Mouse (Mus musculus) small intestine, adult 2 months (tissue): ENCODE measurements around the gene Smarcc2. TPM values are rescaled to one million over a fixed set of nuclear protein-coding genes. Genes with fewer than 3 reads are reported as not detected.

Experiments used
- H3K27ac ChIP-seq: fragments of 200-500 bp; 2 replicates; pipeline ENCODE4 v1.5.1; 2012; ENCODE audit warnings: low read depth, low read length, control low read depth, inconsistent platforms; ENCODE audit not compliant: insufficient read depth
- H3K27me3 ChIP-seq: fragments of 200-500 bp; 2 replicates; pipeline ENCODE4 v1.6.1; 2012; ENCODE audit warnings: mild to moderate bottlenecking, moderate library complexity, low read length, inconsistent platforms; ENCODE audit not compliant: control insufficient read depth, insufficient read depth
- H3K36me3 ChIP-seq: fragments of 200-500 bp; 2 replicates; pipeline ENCODE4 v1.6.1; 2012; ENCODE audit warnings: mild to moderate bottlenecking, low read length, control low read depth, inconsistent platforms; ENCODE audit not compliant: control insufficient read depth, insufficient read depth
- H3K4me1 ChIP-seq: fragments of 200-500 bp; 2 replicates; pipeline ENCODE4 v1.6.1; 2012; ENCODE audit warnings: low read length, inconsistent platforms, mixed read lengths; ENCODE audit not compliant: control insufficient read depth, insufficient read depth, insufficient read length
- H3K4me3 ChIP-seq: fragments of 200-500 bp; 2 replicates; pipeline ENCODE4 v1.5.1; 2012; ENCODE audit warnings: low read depth, mild to moderate bottlenecking, control low read depth, inconsistent platforms, low read length, moderate library complexity
- CTCF ChIP-seq: fragments of 200-500 bp; IDR thresholded peaks from 2 replicates; pipeline ENCODE4 v1.5.1; 2012; ENCODE audit warnings: low read depth, mild to moderate bottlenecking, control low read depth, inconsistent platforms, low read length, moderate library complexity, mixed read lengths; ENCODE audit not compliant: insufficient replicate concordance, insufficient read length; ENCODE audit errors: extremely low read depth
- POLR2A ChIP-seq: fragments of 200-500 bp; IDR thresholded peaks from 2 replicates; pipeline ENCODE4 v1.6.1; 2012; ENCODE audit warnings: low read depth, mild to moderate bottlenecking, control low read depth, inconsistent platforms, low read length, moderate library complexity
- WGBS: fragments of 180-500 bp; shearing (Covaris S2); methylation state at CpG from one replicate; pipeline ENCODE4 v1.1.7; 2018; 5-methylcytosine and 5-hydroxymethylcytosine counted together
- polyA plus RNA-seq: library from polyadenylated mRNA; depleted of rRNA; stranded (reverse); fragments of >200 nt; gene quantifications from 2 replicates; pipeline ENCODE4 v1.2.3, GENCODE M21; 2012

Gene Smarcc2
- polyA plus RNA-seq, 1 experiment: 98.4 TPM

DNA sequence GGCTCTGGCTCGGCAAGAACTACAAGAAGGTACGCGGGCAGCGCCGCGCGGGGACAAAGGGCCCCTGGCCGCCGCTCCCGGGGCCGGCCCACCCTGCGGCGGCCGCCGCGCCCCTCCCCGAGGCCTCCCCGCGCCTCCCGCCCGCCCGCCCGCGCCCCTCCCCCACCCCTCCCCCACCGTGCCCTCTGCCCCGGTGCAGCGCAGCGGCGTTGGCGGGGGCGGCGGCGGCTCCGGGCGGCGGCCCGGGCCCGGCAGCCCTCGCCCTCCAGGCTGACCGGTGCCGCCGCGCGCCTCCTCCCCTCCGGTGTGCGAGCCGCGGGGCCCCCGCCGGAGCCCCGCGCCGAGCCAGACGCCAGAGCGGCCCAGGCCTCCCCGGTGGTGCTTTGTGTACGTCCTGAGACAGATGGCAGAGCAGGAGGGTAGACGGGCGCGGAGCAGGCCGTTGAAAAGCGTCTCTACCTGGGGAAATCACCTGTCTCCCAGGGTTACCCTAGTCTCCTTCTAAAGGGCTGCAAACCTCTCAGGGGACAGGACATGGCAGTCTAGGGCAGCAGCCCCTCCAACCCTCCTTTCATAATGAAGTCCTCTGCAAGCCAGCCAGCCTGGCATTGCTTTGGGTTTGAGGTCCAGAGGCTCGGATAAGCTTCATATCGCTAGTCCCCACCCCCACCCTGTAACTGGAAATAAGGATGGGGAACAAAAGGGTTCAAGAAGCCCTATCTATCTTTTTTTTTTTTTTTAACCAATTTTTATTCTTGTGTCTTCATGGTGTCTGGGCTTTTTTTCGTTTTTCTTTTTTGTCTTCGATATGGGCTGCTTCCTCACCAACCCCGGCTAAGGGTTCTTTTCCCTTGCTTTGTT is 591 bp downstream of the Smarcc2 start:
- H3K36me3 ChIP-seq: peaks cover 21% of the 10 kb centered on the region
- H3K27ac ChIP-seq: peak overlapping the region; percentile 88
- H3K4me3 ChIP-seq: peak overlapping the region; percentile 88
- TF ChIP-seq CTCF (no peak), POLR2A (no peak; the same call in 1 of the 2 replicates)
- H3K27me3 ChIP-seq: no peaks in the 10 kb centered on the region
- WGBS: 2% methylated on average over 33 of the region's 67 CpGs
- H3K4me1 ChIP-seq: no peaks in the 10 kb centered on the region

DNA sequence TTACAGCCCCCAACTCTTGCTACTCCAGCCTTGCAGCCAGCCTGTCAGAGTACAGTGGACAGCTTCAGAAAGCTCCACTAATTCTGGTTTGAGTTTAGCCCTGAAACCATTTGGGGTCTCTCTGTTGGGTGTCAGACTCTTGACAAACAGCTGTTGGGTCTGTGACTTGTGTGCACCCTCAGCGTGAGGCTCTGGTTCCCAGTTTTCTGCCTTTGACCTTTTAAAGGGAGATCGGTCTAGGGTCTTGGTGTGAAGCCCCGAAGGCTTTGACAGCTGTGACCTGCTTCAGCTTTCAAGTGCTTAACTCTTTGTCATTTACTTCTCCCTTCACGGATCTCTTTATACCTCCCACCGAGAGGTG is 1.2 kb downstream of the Smarcc2 start:
- peak overlapping the region; percentile 14 for H3K27ac ChIP-seq
- no peak for TF ChIP-seq CTCF
- no peak for TF ChIP-seq POLR2A
- H3K36me3 ChIP-seq: peaks cover 26% of the 10 kb centered on the region
- WGBS: 3% methylated on average over 5 of the region's 5 CpGs
- peak overlapping the region; percentile 88 for H3K4me3 ChIP-seq
- H3K4me1 ChIP-seq: no peaks in the 10 kb centered on the region
- H3K27me3 ChIP-seq: no peaks in the 10 kb centered on the region

DNA sequence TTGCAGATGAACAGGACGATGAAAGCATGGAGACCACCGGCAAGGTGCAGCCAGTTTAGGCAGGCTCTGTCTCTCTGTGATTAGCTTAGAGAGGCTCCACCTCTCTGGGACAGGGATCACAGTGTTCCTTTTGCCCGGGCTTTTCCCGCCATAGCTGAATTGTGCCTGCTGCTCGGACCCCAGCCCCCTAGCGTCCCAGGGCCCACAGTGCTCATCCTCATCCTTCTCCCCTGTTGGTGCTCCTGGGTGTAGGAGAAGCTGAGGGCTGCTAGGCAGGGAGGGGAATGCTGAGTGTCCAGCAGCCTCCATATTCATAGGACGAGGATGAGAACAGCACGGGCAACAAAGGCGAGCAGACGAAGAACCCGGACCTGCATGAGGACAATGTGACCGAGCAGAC is 15.3 kb downstream of the Smarcc2 start:
- 95% methylated on average over 12 of the region's 12 CpGs for WGBS
- TF ChIP-seq CTCF (no peak), POLR2A (no peak)
- Histone ChIP-seq H3K36me3 (peaks cover 64% of the 10 kb centered on the region), H3K4me1 (no peaks in the 10 kb centered on the region), H3K27me3 (no peaks in the 10 kb centered on the region), H3K27ac (no peak overlapping the region), H3K4me3 (no peak overlapping the region)

DNA sequence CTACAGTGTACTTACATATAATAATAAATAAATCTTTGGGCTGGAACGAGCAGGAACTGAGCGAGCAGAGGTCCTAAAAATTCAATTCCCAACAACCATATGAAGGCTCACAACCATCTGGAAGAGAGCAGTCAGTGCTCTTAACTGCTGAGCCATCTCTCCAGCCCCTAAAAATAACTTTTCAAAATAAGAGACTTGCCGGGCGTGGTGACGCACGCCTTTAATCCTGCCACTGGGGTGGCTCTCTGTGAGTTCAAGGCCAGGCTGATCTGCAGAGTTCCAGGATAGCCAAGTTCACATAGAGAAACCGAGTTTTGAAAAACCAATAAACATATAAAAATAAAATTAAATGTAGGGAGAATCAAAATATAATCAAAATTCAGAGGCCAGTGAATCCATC is 27.3 kb downstream of the Smarcc2 start:
- H3K27ac ChIP-seq: no peak overlapping the region
- H3K27me3 ChIP-seq: no peaks in the 10 kb centered on the region
- WGBS: 82% methylated on average over 7 of the region's 7 CpGs
- TF ChIP-seq CTCF (no peak), POLR2A (no peak)
- H3K4me3 ChIP-seq: no peak overlapping the region
- peaks cover 77% of the 10 kb centered on the region for H3K36me3 ChIP-seq
- peaks cover 2% of the 10 kb centered on the region; the same call in 1 of the 2 replicates for H3K4me1 ChIP-seq

DNA sequence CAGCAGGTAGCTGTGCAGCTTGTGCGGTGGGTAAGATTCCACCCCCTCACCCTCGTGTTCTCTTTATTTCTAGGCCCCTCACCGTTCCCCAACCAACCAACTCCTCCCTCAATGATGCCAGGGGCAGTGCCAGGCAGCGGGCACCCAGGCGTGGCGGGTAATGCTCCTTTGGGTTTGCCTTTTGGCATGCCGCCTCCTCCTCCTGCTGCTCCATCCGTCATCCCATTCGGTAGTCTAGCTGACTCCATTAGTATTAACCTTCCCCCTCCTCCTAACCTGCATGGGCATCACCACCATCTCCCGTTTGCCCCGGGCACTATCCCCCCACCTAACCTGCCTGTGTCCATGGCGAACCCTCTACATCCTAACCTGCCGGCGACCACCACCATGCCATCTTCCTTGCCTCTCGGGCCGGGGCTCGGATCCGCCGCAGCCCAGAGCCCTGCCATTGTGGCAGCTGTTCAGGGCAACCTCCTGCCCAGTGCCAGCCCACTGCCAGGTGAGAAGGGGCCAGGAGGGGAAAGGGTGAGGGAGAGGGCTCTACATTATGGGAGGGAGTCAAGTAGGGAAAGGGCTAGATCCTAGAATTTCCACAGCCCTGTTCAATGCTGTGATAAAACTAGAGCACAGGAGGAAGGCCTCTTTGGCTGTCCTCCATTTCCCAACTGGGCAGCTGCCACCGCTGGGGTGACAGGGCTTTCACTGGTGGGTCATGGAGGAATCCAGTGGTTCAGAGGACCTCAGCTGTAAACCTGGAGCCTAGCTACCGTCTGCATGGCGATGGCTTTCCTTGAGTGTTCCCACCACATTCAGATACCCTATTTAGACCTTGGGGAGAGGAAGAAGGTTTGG is 29.0 kb downstream of the Smarcc2 start:
- Histone ChIP-seq H3K4me1 (peaks cover 9% of the 10 kb centered on the region), H3K36me3 (peaks cover 67% of the 10 kb centered on the region), H3K27ac (no peak overlapping the region), H3K27me3 (no peaks in the 10 kb centered on the region), H3K4me3 (no peak overlapping the region)
- WGBS: 89% methylated on average over 22 of the region's 22 CpGs
- TF ChIP-seq POLR2A: no peak
- no peak for TF ChIP-seq CTCF

DNA sequence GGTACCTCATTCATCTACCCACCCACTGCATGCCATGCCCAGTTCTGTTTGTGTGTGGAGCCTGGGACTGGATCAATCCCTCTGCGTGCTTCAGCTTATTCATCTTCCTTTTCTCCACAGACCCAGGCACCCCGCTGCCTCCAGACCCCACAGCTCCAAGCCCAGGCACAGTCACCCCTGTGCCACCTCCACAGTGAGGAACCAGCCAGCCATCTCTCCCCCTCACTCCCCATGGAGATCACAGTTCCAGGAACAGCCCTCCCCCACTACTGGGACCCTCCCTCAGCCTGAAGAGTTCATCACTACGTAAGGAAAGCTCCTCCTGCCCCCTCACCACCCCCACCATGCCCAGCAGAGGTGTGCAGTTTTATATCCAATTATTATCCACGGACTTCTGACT is 29.7 kb downstream of the Smarcc2 start:
- H3K27me3 ChIP-seq: no peaks in the 10 kb centered on the region
- TF ChIP-seq CTCF (no peak), POLR2A (no peak)
- peaks cover 9% of the 10 kb centered on the region for H3K4me1 ChIP-seq
- 82% methylated on average over 4 of the region's 4 CpGs for WGBS
- no peak overlapping the region for H3K4me3 ChIP-seq
- H3K36me3 ChIP-seq: peaks cover 61% of the 10 kb centered on the region
- no peak overlapping the region for H3K27ac ChIP-seq

DNA sequence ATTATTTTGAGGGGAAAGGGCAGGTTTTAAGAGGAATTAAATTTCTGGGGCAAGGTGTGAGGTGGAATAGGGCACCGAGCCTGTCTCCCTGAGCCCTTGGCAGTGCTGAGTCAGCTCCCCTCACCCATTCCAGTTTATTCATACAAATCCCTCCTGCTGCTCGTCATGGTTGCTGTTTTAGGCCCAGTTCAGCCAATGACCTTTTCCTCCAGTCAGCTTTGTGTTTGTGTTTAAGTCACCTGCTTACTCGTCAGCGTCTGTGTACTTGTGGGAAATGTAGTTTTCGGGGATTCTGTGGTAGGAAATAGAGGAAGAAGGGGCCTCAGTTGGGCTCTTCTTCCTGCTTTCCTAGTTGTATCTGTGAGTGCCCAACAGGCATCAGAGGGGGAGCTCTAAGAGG is 30.3 kb downstream of the Smarcc2 start:
- no peak for TF ChIP-seq POLR2A
- no peak for TF ChIP-seq CTCF
- Histone ChIP-seq H3K4me1 (peaks cover 9% of the 10 kb centered on the region), H3K36me3 (peaks cover 56% of the 10 kb centered on the region), H3K4me3 (no peak overlapping the region), H3K27ac (peak overlapping the region; percentile 97), H3K27me3 (no peaks in the 10 kb centered on the region)
- WGBS: 66% methylated on average over 5 of the region's 5 CpGs
